Mouse (Mus musculus) hindbrain, embryonic 10.5 days (tissue): ENCODE measurements around the gene Epgn. TPM values are rescaled to one million over a fixed set of nuclear protein-coding genes. Genes with fewer than 3 reads are reported as not detected.
A peak's percentile ranks its signal among the peaks of the same experiment; 100 is the strongest.

ENCODE experiments used
- DNase-seq: peaks from one replicate; pipeline ENCODE4 v3.0.0-alpha.2; 2017; ENCODE audit warnings: low spot score
- H3K27ac ChIP-seq: fragments of 300-500 bp; sonication (generic); 2 replicates; pipeline ENCODE4 v1.5.1; 2016; ENCODE audit warnings: mild to moderate bottlenecking, moderate library complexity
- H3K27me3 ChIP-seq: fragments of 300-500 bp; sonication (generic); 2 replicates; pipeline ENCODE4 v1.6.1; 2016; ENCODE audit warnings: mild to moderate bottlenecking; ENCODE audit not compliant: poor library complexity, insufficient read depth, severe bottlenecking
- H3K36me3 ChIP-seq: fragments of 300-500 bp; sonication (generic); 2 replicates; pipeline ENCODE4 v1.6.1; 2016; ENCODE audit warnings: mild to moderate bottlenecking, moderate library complexity
- H3K4me1 ChIP-seq: fragments of 300-500 bp; sonication (generic); replicated peaks from 2 replicates; pipeline ENCODE4 v1.6.1; 2016; ENCODE audit warnings: mild to moderate bottlenecking
- H3K4me3 ChIP-seq: fragments of 300-500 bp; sonication (generic); 2 replicates; pipeline ENCODE4 v1.5.1; 2016; ENCODE audit warnings: mild to moderate bottlenecking, moderate library complexity
- H3K9me3 ChIP-seq: fragments of 300-500 bp; sonication (generic); 2 replicates; pipeline ENCODE4 v1.6.1; 2016; ENCODE audit warnings: mild to moderate bottlenecking, moderate library complexity
- WGBS: fragments of 180-500 bp; shearing (Covaris S2); methylation state at CpG from one replicate; pipeline ENCODE4 v1.1.7; 2016; 5-methylcytosine and 5-hydroxymethylcytosine counted together
- polyA plus RNA-seq: library from polyadenylated mRNA; unstranded; fragments of >200 nt; fragmentation: Nextera tagmentation; extraction: Ambion mirVana; gene quantifications from 2 replicates; pipeline ENCODE4 v1.2.1, GENCODE M21; 2016

Gene Epgn
- polyA plus RNA-seq, 1 experiment from 2014 or later = 0.08 TPM

DNA sequence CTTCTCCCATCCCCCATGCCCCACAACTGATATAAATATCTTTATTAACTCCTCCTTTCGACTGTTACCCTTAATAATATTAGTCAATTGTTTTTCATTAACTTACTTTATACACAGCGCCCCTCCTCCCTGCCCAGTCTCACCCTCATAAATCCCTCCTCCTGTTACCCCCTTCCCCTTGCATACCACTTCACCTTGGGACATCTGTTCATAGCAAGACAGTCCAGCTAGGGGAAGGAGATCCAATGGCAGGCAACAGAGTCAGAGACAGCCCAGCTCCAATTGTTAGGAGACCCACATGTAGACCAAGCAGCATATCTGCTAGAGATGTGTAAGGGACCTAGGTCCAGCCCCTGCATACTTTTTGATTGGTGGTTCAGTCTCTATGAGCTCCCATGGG is 11.7 kb downstream of the Epgn start:
- Histone ChIP-seq H3K27ac (no peak overlapping the region), H3K36me3 (no peaks in the 10 kb centered on the region), H3K4me3 (no peak overlapping the region), H3K4me1 (no peaks in the 10 kb centered on the region), H3K27me3 (no peaks in the 10 kb centered on the region), H3K9me3 (no peaks in the 10 kb centered on the region)
- no peak for DNase-seq
- WGBS = 85% methylated on average over 2 of the region's 2 CpGs

DNA sequence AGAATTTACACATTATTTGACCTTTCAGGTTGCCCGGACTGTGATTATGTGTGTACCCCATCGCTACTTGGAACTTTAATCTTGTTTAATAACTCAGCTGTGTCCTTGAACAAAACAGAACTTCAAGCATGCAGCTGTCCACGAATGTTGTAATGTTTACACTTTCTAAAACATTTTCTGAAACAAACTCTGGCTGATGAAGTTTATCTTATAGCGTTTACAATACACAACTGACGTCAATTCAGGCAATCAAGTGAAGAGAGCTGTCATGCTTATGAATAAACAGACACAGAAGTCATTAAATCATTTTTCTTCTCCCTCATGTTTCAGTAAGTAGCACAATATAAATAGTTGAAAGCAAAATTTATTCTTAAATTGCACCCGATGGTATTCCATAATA is 20.7 kb downstream of the Epgn start:
- H3K4me1 ChIP-seq = no peaks in the 10 kb centered on the region
- 87% methylated on average over 6 of the region's 6 CpGs for WGBS
- H3K36me3 ChIP-seq = no peaks in the 10 kb centered on the region
- DNase-seq = no peak
- no peaks in the 10 kb centered on the region for H3K9me3 ChIP-seq
- no peak overlapping the region for H3K27ac ChIP-seq
- no peak overlapping the region for H3K4me3 ChIP-seq
- no peaks in the 10 kb centered on the region for H3K27me3 ChIP-seq

DNA sequence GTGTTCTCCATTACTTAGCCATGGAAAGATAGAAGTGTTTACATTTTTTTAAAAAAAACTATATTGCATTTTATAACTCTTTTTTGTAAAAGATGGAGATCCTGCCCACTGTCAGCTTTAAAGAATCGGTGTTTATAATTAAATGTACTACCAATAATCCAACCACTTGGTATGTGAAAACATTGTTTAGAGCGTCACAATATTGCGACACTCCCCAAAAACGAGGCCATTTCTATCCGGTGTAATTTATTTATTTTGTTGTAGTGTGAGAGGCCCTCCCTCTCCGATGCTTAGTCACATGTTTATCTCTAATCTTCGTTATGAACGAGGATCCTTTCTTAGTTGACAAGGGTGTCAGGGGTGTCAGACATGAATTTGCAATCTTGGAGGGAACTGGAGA is 21.1 kb downstream of the Epgn start:
- Histone ChIP-seq H3K36me3 (no peaks in the 10 kb centered on the region), H3K4me3 (no peak overlapping the region), H3K9me3 (no peaks in the 10 kb centered on the region), H3K27me3 (no peaks in the 10 kb centered on the region), H3K4me1 (no peaks in the 10 kb centered on the region), H3K27ac (no peak overlapping the region)
- DNase-seq = no peak
- WGBS = 92% methylated on average over 8 of the region's 8 CpGs

DNA sequence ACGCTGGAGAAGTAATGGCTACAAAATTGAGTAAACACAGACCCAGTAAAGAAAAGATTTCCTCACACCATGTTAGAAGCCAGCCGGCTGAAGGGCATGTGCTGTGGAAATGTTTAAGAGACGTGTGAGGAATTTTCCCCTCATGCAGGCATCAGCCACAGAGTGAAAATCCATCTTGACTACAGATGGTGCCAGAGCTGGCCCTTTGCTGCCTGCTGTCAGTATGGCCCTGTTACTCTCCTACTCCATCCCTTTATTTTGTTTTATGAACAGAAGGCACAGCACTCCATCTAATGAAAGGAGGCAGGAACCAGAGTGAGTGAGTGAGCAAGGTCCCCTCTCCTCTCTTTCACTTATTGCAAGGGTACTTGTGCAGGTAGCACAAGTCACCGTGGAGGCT is 45.1 kb downstream of the Epgn start:
- Histone ChIP-seq H3K4me1 (peaks cover 8% of the 10 kb centered on the region), H3K27me3 (peaks cover 28% of the 10 kb centered on the region), H3K36me3 (no peaks in the 10 kb centered on the region), H3K9me3 (no peaks in the 10 kb centered on the region), H3K27ac (no peak overlapping the region), H3K4me3 (no peak overlapping the region)
- WGBS = 79% methylated on average over 4 of the region's 4 CpGs
- no peak for DNase-seq

DNA sequence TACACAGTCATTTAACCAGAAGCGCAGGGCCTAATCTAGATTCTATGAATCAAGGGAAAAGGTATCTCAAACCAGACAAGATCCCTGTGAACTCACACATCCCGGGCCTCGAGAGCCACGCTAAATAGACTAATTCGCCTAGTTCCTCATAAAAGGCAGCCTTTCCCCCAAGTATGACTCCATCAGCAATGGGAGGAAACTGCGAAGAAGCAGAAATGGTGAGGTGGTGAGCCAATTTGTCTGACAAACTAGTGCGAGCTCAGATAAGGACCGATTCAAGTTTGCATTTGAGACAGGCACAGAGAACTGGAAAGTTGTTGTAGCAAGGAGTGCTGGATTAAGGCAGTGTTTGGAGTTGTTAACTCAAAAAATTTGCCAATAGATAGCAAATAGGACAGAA is 46.4 kb downstream of the Epgn start:
- Histone ChIP-seq H3K4me3 (no peak overlapping the region), H3K27me3 (peaks cover 28% of the 10 kb centered on the region), H3K4me1 (peaks cover 8% of the 10 kb centered on the region), H3K27ac (no peak overlapping the region), H3K36me3 (no peaks in the 10 kb centered on the region), H3K9me3 (no peaks in the 10 kb centered on the region)
- DNase-seq = no peak
- 87% methylated on average over 8 of the region's 8 CpGs for WGBS

DNA sequence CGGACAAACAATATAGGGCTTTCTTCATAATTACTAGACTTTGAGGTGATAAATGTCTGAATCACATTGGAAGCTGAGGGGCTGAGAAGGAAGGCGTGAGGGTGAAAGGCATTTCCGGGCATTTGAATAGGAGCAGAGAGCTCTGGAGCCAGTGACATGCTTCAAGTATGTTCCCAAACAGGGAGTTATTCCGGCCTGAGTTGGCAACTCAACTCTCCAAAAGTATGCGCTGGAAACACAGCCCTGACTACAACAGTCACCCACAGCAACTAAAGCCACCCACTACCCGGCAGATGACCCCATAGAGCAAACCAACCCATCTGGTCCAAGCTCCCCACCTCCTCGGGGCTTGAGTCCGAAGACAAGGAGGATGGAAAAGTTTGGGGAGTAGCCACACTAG is 46.8 kb downstream of the Epgn start:
- H3K4me3 ChIP-seq = peak overlapping the region; percentile 54
- DNase-seq = no peak
- 40% methylated on average over 8 of the region's 8 CpGs for WGBS
- no peaks in the 10 kb centered on the region for H3K36me3 ChIP-seq
- H3K9me3 ChIP-seq = no peaks in the 10 kb centered on the region
- H3K27ac ChIP-seq = peak overlapping the region; percentile 66; the same call in 1 of the 2 replicates
- H3K4me1 ChIP-seq = peaks cover 8% of the 10 kb centered on the region
- H3K27me3 ChIP-seq = peaks cover 28% of the 10 kb centered on the region

DNA sequence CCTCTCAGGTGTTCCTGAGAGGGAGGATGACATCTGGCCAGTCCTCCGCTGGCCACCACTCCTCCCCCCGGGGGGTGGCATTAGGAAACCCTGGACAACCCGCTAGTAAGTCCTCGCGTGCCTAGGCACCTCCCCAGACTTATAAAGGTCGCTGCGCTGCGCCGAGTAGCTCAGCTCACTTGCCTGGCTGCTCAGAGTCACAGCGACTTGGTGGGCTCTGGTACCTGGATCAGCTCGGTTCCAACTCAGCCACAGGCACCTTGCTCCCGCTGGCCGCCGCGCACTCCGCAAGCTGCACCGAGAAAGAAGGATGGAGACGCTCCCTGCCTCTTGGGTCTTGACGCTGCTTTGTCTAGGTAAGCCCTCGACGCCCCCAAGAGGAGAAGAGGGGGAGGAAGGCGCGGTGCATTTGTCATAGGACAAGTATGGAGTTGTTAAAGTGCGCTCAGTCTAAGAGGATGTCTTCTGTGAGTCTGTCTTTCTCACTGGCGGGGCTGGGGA is 47.2 kb downstream of the Epgn start, which contains the start of gene Ereg:
Gene Ereg, plus strand, starts transcription at position 173 of the 501 bp plus-strand sequence.
- Histone ChIP-seq H3K4me3 (peak within 1 kb of the TSS; percentile 54), H3K36me3 (no peaks in the 10 kb centered on the region)
- 2% methylated on average over 25 of the region's 25 CpGs for WGBS

DNA sequence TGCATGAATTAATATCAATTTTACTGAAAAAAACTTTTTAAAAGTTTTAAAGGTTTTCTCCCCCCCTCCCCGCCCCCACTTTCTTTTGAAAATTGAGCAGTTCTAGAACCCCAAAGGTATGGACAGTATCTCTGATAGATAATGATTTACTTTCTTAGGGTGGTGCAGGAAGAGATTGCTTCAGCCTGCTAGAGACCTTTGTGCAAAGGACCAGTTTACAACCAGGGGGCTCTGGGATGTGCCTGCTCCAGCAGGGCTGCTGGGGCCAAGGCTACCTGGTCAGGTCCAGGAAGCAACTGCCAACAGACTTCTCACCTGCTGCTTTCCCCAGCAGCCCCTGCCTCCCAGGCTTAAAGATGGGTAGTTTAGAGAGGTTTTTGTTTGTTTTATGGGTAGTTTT is 47.8 kb downstream of the Epgn start:
- H3K27ac ChIP-seq = no peak overlapping the region
- 52% methylated on average over 1 of the region's 1 CpGs for WGBS
- H3K4me1 ChIP-seq = peaks cover 8% of the 10 kb centered on the region
- DNase-seq = no peak
- no peaks in the 10 kb centered on the region for H3K9me3 ChIP-seq
- H3K36me3 ChIP-seq = no peaks in the 10 kb centered on the region
- H3K4me3 ChIP-seq = peak overlapping the region; percentile 54; the same call in 1 of the 2 replicates
- peaks cover 28% of the 10 kb centered on the region for H3K27me3 ChIP-seq

More for the DNA sequence above, 47.2 kb downstream of the Epgn start, which contains the start of gene Ereg:
- no peaks in the 10 kb centered on the region for H3K9me3 ChIP-seq
- H3K27ac ChIP-seq = peak within 1 kb of the TSS; percentile 66; the same call in 1 of the 2 replicates
- H3K4me1 ChIP-seq = peaks cover 8% of the 10 kb centered on the region
- peaks cover 28% of the 10 kb centered on the region for H3K27me3 ChIP-seq
- peak; percentile 44 for DNase-seq

DNA sequence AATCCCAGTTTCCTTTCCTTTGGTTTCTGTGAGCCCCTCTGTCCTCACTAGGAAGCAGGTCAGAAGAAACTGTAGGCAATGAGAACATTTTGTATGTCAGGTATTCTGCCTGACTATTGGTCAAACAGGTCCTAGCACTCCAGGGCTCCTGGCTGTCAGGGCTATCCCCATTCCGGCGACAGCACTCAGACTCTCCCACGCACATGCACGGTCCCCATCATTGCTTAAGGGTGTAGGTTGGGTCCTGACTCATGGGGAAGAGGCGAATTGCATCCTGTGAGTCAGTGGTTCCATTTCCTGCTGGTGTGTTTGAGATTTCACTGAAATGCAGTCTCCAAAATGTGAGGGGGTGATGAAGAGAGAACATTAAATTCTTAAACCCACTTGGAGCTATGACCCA is 55.8 kb downstream of the Epgn start:
- H3K27ac ChIP-seq = no peak overlapping the region
- H3K4me3 ChIP-seq = no peak overlapping the region
- H3K4me1 ChIP-seq = no peaks in the 10 kb centered on the region
- no peak for DNase-seq
- WGBS = 83% methylated on average over 5 of the region's 5 CpGs
- H3K36me3 ChIP-seq = no peaks in the 10 kb centered on the region
- no peaks in the 10 kb centered on the region for H3K27me3 ChIP-seq
- H3K9me3 ChIP-seq = no peaks in the 10 kb centered on the region

Other genes starting within 250 kb of the Epgn start
- not detected in 2 replicates for gene Cxcl3, start 241.4 kb upstream of the Epgn start, polyA plus RNA-seq
- not detected in 2 replicates for gene Cxcl15, start 232.9 kb upstream of the Epgn start, polyA plus RNA-seq
- gene Cxcl1, start 136.2 kb upstream of the Epgn start, polyA plus RNA-seq = not detected in 2 replicates
- not detected in 2 replicates for gene Cxcl2, start 123.6 kb upstream of the Epgn start, polyA plus RNA-seq
- gene Mthfd2l, start 96.3 kb upstream of the Epgn start, polyA plus RNA-seq = 58.6 and 71.3 TPM in 2 replicates
- gene Ereg, start 47.2 kb downstream of the Epgn start, polyA plus RNA-seq = not detected in 2 replicates
- gene Areg, start 112.1 kb downstream of the Epgn start, polyA plus RNA-seq = 0.13 TPM in 1 of 2 replicates, not detected in the other